Mouse (Mus musculus) adrenal gland, adult 2 months (tissue): ENCODE data around the gene Coasy. TPM values are rescaled to one million over a fixed set of nuclear protein-coding genes. Genes with fewer than 3 reads are reported as not detected.

Experiments used
- DNase-seq: peaks from one replicate; pipeline ENCODE4 v3.0.0; 2021
- long read RNA-seq: library from polyadenylated mRNA; stranded (forward); transcript quantifications from one replicate; pipeline ENCODE4 v2.0.0, GENCODE M21; 2021
- polyA plus RNA-seq: library from polyadenylated mRNA; depleted of rRNA; stranded (reverse); fragments of >200 nt; gene quantifications from 2 replicates; pipeline ENCODE4 v1.2.3, GENCODE M21; 2012; rRNA removed
- total RNA-seq, 2 experiments: library from RNA; stranded (reverse); gene quantifications; 2 replicates each; pipeline ENCODE4 v1.2.3; 2021

Gene Coasy
- total RNA-seq (10 to 100 TPM; 86.9 to 90.5 TPM), polyA plus RNA-seq (178 and 187 TPM in 2 replicates)
- long read RNA-seq, transcript Coasy-201 (10 exons, 2,138 nt), result major isoform, 110 of 145 reads
- long read RNA-seq, transcript Coasy-202 (9 exons, 2,386 nt), result minor isoform, 22 of 145 reads
- long read RNA-seq, partial matches to known transcripts, result 6 of 145 reads
- long read RNA-seq, other reads (novel, unspliced or antisense), result 7 of 145 reads

DNA sequence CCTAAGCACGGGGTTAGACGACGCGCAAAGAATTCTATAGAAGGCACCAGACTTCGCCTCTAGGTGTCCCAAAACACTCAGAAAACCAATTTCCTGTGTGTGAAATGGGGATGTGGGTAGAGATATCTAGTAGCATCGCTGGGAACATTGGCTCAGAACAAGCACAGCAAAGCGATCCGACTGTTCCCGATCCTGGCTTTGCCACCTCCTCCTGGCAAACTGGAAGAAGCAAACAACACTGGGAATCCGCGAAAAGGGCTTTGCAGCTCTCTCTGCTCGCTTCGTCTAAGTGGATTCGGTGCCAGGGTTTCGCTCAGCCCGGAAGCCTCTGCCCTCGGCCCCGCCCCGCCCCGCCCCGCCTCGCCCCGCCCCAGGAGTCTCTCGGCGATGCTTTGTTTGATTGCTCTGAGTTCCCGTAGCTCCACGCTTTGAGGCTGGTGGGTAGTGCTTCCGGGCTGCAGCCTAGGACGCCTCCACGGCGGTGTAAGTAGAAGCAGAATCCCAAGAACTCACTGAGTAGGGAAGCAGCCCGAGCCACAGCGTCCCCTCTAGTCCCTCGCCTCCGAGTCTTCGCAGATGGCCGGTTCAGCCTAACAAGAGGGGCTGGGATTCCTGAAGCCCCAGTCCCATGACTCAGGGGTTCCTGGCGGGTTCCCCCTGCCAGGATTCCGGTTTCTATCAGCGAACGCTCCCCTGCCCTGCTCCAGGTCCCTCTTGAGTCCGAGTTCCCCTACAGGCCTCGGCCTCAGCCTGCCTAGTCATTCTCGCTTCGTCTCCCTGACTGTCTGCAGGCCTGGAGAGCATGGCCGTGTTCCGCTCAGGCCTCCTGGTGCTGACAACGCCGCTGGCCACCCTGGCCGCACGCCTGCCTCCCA, at the start of gene Coasy:
TSS of gene Coasy (plus strand) at position 358 of the 875 bp plus-strand sequence.
- peak; percentile 92 for DNase-seq

DNA sequence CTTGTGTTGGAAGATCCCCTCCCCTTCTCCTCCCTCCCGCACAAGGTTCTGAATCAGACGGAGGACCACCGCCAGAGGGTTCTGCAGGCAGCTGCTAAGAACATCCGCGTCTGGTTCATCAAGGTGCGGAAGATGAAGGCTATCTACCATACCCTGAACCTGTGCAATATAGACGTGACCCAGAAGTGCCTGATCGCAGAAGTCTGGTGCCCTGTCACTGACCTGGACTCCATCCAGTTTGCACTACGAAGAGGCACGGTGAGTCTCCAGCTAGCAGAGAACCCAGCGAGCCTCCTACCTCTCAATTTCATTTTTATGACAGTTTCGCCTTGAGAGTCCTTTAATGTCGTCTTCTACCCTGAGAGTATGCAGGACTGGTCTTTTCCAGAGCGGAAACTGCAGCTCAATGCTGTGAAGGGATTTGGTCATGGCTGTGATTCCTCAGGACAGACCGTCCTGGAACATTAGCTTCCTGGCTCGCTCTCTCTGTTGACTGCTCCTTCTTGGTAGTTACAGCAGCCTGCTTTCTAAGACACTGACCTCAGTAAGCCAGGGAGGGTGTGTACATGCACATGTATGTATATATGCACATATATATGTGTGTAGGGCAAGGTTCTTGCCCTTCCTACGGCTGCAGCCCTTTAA, 48.4 kb upstream of the Coasy start:
- no peak for DNase-seq

DNA sequence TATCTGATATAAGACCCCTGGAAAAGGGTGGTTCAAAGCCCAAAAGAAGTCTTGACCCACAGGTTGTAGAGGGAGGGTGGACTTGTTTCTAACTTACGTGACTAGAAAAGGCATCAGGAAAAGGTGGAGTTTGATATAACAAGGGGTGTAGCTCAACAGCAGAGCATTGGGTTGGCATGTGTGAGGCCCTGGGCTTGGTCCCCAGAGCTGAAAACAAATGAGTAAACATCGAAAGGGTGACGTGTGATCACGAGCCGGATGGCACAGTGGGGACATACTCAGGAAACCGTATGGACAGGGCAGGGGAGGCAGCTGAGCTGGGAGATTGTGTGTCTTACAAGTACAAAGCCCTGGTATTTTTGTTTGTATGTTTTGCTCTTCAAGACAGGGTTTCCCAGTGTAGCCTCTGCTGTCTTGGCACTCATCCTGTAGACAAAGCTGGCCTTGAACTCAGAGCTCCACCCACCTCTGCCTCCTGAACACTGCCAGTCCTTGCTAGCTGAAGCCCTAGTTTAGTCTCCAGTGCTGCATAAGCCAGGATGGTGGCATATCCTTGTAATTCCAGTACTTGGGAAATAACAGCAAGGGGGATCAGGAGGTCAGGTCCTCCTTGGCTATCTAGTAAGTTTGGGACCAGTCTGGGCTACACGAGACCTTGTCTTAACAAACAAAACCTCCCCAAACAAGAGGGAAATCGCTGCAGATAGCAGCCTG, 47.6 kb upstream of the Coasy start:
- peak; percentile 84 for DNase-seq

DNA sequence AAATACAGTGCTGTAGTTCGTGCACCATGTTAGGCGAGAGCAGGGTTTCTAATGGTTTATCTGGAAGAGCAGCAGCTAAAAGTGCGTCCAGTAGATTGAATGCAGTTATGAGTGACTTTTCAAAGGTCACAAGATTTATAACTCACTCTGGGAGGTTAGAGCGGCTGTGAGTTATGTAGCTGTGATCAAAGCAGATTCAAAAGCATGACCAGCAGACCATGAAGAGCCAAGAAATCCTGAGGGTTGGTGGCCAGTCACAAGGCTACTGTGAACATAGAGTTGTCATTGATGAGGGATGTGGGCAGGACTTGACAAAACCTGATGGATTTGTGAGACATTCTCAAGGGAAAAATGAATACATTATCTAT, 47.1 kb upstream of the Coasy start:
- DNase-seq, result peak; percentile 55

DNA sequence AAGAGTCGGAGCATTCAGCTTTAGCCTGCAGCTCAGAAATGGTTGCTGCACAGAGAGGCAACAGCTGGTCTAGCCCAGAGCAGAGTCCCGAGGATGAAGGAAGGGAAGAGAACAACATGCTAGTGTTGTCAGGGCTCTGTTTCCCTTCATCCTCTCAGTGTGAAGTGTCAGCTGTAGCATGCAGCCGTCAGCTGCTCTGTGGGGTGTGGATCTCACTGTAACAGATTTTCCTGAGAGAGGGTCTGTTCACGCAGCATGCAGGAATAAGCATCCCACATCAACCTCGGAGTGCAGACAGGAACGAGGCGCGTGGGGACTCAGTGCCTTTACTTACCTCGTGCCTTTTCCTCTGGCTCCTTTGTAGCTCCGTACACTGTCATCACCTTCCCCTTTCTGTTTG, 44.6 kb upstream of the Coasy start:
- no peak for DNase-seq

DNA sequence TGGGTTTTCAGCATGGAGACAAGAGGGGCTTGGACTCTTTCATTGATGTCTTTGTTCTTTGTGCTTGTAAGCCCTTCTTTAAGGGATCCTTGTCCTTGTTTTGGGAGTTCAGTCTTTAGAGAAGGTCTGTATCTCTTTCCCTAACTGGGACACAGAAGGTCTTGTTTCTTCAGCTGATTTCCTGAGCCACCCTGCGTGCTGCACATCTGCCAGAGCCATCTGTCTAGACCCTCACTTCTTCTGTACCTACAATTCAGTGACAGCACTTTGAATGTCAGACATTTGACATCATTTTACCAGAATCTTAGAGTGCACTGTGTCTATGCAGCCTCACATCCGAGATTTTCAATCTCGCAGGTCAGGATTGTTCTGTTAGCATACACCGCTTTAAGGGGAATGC, 36.5 kb upstream of the Coasy start:
- no peak for DNase-seq

DNA sequence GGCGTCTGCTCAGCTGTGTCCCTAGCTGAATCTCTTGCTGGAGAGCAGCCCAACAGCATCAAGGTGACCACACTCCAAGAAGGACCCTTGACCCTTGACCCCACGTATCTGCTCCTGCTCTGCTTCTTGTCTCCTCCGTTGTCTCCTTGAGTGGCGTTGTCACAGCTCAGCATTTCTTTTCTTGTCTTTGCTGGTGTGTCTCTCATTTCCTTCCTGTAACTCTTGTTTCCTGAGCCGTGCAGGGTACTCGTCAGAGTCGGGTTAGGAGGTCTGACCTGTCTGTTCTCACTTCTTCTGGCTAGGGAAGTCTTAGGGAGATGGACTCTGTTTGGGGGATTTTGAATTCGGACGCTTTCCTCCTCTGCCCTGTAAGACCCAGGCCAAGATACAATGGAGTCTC, 35.9 kb upstream of the Coasy start:
- no peak for DNase-seq

DNA sequence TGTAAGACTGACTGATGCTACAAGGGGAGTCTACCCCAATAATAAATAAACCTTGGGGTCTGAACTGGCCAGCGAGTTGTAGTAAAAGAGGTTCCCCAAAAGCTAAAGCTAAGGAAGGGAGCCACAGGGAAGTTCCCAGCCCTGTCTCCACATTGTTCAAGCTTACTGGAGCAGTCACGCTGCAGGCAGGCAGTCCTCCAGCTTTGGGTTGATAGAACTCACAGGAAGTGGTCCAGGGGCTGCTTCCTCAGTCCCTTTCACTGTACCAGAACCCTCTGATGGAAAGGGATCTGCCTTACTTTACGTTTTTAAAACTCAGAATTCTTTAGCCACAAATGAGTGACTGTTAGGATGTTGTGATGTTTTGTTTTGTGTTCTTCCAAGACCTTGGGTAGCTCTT, 34.9 kb upstream of the Coasy start:
- no peak for DNase-seq

DNA sequence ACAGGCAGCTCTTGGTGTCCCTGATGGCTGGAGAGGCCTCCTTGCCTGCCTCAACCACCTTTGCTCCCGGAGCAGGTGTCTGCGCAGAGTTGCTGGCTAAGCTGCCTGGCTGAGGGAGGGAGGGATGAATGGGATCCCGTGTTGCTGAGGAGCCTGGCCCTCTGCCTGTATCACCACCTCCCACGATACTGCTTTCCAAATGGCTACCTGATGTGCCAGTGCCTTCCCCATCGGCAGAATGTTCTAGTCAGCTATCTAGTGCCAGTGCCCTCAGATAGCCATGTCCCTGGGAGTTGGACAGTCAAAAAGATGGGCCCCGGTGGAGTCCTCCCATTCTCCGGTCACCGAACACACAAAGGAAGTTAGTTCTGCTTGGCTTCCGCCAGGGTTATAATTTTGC, 32.0 kb upstream of the Coasy start:
- DNase-seq, result no peak

DNA sequence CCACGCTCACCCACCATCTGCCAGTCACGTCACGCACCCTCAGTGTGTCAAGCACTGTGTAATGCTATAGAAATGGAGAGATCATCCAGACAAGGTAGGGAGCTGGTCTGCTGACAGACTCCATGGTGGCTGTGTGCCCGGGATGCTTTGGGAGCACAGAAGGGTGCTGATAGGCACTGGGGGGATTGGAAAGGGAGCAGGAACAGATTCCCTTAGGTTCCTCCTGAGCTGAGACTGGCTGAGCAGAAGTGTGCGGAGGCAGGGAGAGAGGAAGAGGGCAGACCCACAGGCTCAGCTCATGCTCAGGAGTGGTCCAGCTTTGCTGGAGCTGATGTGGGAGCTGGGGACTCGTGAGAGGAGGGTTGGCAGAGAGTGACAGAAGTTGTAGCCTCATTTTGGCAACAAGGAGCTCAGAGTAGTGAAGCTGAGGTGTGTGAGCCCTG, 31.3 kb upstream of the Coasy start:
- DNase-seq, result no peak

DNA sequence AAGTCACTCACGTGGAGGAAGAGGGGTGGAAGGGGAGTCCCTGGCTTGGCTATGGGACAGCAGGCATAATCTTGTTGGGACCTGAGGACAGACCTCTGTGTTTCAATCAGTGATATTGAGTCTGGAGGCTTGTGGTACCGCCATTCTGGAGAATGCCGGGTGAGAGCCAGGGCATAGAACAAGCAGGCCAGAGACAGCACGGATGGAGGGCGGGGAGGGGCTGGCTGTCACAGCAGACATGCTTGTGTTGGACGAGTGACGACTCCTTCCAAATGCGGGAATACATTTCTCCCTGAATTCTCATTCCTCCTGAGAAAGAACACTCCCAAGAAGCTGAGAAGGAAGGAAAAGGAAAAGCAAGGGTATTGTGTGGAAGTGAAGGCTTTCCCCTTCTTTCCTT, 30.7 kb upstream of the Coasy start:
- no peak for DNase-seq

DNA sequence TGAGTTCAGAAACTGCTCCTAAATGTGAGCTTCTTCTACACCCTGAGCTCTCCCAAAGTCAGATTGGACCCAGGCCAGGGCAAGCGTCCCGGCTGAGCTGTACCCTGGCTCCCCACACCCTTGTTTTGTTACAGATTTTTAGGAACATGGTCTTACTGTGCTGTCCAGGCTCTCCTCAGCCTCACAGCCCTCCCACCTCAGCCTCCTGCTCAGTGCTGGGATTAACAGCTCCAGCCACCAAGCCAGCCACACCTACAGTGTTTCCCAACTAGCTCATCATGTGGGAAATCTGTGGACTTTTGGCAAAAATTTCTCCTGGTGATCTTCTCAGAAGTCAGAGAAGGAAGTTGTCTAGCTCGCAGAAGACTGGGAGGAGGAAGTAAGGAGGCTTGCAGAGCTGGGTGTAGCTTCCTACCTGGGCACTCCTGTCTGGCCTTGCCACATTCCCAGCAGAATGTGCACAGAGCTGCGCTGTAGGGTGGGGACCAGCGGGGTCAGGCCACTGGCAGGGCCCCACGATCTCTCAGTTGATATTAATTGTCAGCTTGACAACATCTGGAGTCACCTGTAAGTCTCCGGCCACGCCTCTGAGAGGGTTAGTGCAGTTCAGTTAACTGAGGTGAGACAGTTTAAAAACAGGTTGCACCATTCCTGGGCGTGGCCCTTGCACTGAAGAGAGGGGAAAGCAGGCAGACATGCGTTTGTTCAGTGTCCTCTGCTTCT, 29.5 kb upstream of the Coasy start:
- DNase-seq, result no peak

DNA sequence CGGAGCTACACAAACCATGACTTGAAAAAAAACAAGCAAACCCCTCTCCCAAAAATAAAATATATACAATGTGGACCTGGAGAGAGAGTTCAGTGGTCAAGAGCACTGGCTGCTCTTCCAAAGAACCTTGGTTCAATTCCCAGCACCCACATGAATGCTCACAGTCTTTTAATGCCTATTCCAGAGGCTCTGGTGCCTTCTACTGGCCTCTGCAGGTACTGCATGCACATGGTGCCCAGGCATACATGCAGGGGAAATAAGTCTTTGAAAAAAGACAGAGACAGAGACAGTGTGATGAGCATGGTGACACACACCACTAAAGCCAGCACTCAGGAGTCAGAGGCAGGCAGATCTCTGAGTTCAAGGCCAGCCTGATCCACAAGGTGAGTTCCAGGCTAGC, 28.4 kb upstream of the Coasy start:
- DNase-seq, result no peak

DNA sequence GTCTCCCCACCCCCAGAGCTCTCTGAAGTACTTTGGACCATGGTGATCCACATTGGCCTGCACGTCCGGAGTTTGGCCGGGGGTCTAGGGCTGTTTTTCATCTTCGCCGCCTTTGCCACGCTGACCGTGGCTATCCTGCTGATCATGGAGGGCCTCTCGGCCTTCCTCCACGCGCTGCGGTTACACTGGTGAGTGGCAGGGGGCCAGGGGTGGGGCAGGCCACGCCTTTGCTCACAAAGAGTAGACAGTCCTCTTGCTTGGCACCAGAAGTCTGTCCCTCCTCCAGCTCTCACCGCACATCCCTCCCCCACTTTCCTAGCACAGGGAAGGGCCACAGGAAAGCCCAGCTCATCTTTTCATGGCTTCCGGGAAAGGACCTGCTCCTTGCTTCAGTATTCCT, 26.9 kb upstream of the Coasy start:
- no peak for DNase-seq

DNA sequence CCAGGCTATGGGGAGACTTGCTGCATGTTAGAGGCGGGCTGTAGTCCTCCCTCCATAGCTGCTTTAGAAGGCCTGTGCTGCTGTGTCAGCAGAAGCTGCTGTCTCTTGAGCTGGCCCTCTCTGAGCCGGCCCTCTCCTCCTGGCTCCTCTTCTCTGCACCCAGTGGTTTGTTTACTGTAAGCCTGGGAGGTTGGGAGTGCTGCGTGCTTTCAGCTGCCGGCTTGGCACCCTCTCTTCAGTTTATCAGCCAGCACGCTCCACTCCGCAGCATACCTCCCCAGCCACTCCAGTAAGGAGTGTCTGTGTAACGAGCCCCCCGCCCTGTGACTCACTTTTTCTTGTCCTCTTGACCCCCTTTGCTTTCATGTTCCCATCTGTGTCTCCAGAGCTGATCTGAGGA, 25.5 kb upstream of the Coasy start:
- DNase-seq, result peak; percentile 58

DNA sequence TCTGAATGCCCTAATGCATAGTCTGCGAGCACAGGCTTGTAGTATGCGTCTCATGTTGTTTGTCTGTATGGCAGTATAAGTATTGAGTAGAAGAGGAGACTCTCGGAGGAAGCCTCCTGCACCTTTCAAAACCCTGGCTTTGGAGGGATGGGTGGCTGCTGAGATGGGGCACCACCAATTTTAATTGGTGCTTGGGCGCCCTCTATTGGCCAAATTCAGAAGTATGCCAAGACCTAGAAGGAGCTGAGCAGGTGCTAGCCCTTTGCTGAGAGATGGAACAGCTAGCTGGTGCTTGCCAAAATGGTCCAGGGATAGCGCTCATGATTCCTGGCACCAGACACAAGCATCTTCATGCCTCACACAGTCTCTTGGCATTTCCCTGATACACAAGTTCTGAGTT, 24.5 kb upstream of the Coasy start:
- peak; percentile 85 for DNase-seq

DNA sequence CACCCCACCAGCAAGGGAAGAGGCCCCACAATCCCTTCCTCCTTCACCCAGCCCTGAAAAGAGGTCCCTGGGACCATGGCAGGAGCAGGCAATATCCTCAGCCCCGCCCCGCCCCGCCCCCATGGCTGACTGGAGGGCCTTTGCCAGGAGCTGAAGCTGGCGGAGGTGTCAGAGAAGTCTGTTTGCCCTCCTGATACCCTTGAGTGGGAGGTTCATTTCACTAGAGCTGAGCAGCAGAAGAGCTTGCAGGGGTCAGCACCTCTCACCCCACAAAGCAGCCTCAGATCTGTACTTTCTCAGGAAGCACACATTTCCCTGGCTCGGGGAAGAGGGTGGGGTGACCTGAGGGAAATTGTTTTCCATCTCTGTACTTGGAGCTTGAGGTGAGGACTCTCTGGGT, 23.6 kb upstream of the Coasy start:
- peak; percentile 44 for DNase-seq

DNA sequence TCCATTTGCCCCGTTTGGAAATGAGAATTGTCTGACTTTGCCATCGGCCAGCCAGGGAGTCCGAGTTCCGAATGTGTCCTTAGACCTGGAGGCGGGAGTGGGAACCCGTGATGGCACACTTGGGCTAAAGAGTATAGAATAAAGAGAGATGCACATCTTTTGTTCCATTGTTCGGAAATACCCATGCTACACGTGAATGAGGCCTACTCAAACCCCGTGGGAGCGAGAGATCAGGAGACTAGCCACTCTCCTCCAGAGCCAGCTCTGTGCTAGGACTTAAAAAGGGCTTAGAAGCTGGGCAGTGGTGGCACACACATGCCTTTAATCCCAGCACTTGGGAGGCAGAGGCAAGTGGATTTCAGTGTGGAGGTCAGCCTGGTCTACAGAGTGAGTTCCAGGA, 22.9 kb upstream of the Coasy start:
- no peak for DNase-seq

DNA sequence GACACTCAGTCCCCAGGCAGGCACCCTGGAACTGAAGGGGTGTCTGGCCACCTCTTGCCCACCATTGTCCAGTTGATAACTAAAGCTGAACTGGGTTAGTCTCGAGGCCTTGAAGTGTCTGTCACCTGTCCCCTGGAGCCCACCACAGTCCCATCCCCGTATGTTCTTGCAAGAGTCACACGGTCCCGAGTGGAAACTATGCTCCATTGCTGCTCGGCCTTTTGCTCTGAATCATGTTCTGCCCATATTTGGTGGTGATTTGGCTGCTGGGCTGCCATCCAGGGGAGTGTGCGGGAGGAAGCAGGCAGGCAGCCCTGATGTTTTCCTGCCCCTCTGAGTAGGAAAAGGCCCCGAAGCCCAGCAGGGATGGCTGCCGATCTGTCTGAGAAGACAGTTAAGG, 22.2 kb upstream of the Coasy start:
- DNase-seq, result peak; percentile 86

DNA sequence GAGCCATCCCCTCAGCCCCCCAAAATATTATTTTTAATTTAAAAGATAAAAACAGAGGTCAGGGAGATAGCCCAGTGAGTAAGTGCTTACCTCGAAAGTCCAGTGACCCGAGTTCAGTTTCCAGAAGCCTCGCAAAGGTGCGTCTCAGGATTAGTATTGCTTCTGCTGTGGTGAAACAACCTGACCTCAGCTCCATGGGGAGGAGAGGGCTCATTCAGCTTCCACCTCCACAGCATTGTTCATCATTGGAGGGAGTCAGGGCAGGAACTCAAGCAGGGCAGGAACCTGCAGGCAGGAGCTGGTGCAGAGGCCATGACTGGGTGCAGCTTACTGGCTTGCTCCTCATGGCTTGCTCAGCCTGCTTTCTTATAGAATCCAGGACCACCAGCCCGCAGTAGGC, 21.3 kb upstream of the Coasy start:
- DNase-seq, result no peak

DNA sequence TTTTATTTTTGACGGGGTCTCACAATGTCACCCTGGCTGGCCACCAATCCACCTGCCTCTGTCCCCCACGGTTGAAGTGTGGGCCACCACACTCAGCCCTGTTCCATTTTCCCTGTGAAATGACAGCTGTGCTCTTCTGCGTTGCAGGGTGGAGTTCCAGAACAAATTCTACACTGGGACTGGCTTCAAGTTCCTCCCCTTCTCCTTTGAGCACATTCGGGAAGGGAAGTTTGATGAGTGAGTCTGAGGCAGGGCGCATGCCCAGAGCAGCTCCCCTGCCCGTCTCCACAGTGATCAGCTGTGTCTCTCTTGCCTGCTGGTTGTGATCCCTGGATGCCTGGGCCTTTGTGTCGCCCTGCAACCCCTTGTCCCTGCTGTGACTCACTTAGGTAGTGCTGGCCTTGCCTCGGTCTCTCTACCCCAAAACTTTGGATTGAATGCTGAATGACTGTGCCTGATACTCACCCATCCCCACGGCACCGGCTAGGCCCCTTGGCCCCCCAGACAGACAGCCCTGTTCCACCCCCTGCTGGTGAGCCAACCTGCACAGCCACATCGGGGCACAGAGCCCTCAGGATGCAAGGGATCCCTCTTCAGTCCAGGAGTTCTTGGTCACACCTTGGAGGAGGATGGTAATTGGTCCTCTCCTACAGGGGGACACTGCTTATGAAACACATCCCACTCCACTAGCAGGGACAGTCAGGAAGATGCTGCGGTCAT, 20.0 kb upstream of the Coasy start:
- peak; percentile 69 for DNase-seq
